Mouse (Mus musculus): ENCODE results near the gene Rnf181. TPM values are rescaled to one million over a fixed set of nuclear protein-coding genes. Genes with fewer than 3 reads are reported as not detected.

The Rnf181 gene
- polyA plus RNA-seq, 1 experiment from 2014 or later: 112 TPM

DNA sequence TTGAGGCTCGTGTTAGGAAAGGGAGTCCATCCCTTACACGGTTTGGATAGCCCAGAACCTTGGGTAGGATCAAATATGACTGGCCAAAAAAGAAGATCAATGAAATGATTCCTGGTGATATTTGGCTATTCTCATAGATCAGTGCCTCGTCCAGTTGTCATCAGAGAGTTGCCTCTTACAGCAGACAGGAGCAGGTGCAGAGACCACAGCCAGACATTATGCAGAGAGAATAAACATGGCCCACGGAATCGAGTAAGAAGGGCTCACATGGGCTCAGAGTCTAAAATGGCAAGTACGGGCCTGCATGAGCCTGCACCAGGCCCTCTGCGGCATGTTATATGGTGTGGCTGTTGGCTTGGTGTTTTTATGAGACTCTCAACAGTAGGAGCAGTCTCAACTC is 38.6 kb upstream of the Rnf181 start:
- Histone ChIP-seq H3K4me1 (replicated peaks; ENCODE audit: control insufficient read depth, insufficient read depth, low read length) (no peaks in the 10 kb centered on the region), H3K27me3 (replicated peaks; ENCODE audit: control insufficient read depth, insufficient read depth, low read length) (no peaks in the 10 kb centered on the region), H3K9me3 (ENCODE audit: control insufficient read depth, low read length) (no peaks in the 10 kb centered on the region), H3K9ac (ENCODE audit: low read depth, low read length) (no peak overlapping the region), H3K27ac (ENCODE audit: low read depth, low read length) (no peak overlapping the region), H3K36me3 (ENCODE audit: control insufficient read depth, insufficient read depth, low read length) (no peaks in the 10 kb centered on the region), H3K4me2 (no peak overlapping the region), H3K4me3 (ENCODE audit: low read depth, low read length) (no peak overlapping the region)
- no peak for ATAC-seq (replicated peaks; ENCODE audit: low FRiP score)
- 83% methylated on average over 7 of the region's 7 CpGs for WGBS
- DNase-seq (ENCODE audit: low spot score): no peak

DNA sequence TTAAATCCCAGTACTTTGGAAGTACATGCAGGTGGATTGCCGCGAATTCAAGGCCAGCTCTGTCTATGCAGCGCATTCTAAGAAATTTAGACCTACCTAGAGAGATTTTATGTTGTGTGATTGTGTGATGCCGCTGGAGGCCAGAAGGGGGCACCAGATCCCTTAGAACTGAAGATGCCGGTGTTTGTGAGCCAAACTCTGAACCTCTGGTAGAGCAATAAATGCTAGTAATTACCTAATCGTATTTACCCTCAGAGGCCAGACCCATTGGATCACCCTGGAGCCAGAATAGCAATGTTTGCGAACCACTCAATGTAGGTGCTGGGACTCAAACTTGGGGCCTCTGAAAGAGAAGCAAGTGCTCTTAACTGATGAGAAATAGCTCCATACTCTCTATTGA is 35.1 kb upstream of the Rnf181 start:
- no peaks in the 10 kb centered on the region for H3K9me3 ChIP-seq (ENCODE audit: control insufficient read depth, low read length)
- no peak overlapping the region for H3K4me3 ChIP-seq (ENCODE audit: low read depth, low read length)
- H3K4me1 ChIP-seq (replicated peaks; ENCODE audit: control insufficient read depth, insufficient read depth, low read length): peaks cover 8% of the 10 kb centered on the region
- no peaks in the 10 kb centered on the region for H3K36me3 ChIP-seq (ENCODE audit: control insufficient read depth, insufficient read depth, low read length)
- no peak for DNase-seq (ENCODE audit: low spot score)
- H3K27ac ChIP-seq (ENCODE audit: low read depth, low read length): no peak overlapping the region
- H3K27me3 ChIP-seq (replicated peaks; ENCODE audit: control insufficient read depth, insufficient read depth, low read length): no peaks in the 10 kb centered on the region
- H3K4me2 ChIP-seq: no peak overlapping the region
- H3K9ac ChIP-seq (ENCODE audit: low read depth, low read length): no peak overlapping the region
- ATAC-seq (replicated peaks; ENCODE audit: low FRiP score): no peak
- 20% methylated on average over 7 of the region's 7 CpGs for WGBS

DNA sequence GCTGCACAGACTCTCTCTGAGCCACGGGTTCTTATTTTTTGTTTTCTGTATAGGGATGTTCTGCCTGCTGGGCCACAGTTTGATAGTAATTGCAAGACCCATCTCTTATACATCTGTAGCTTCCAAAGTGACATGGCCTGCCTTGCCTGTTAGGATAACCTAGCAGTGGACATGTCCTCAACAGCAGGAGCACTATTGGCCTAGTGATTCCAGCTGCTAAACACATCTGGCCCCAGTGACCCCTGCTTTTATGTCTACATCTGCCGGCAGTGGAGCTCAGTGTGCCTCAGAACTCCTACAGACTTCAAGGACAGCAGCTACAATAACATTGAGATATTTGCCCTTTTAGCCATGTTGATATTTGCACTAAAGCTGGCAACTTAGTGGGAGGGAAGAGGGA is 33.2 kb upstream of the Rnf181 start:
- no peaks in the 10 kb centered on the region for H3K9me3 ChIP-seq (ENCODE audit: control insufficient read depth, low read length)
- no peak overlapping the region for H3K9ac ChIP-seq (ENCODE audit: low read depth, low read length)
- H3K36me3 ChIP-seq (ENCODE audit: control insufficient read depth, insufficient read depth, low read length): no peaks in the 10 kb centered on the region
- ATAC-seq (replicated peaks; ENCODE audit: low FRiP score): no peak
- 70% methylated on average over 2 of the region's 2 CpGs for WGBS
- H3K4me2 ChIP-seq: no peak overlapping the region
- no peak overlapping the region for H3K27ac ChIP-seq (ENCODE audit: low read depth, low read length)
- H3K4me3 ChIP-seq (ENCODE audit: low read depth, low read length): no peak overlapping the region
- H3K27me3 ChIP-seq (replicated peaks; ENCODE audit: control insufficient read depth, insufficient read depth, low read length): no peaks in the 10 kb centered on the region
- no peak for DNase-seq (ENCODE audit: low spot score)
- H3K4me1 ChIP-seq (replicated peaks; ENCODE audit: control insufficient read depth, insufficient read depth, low read length): peaks cover 8% of the 10 kb centered on the region

DNA sequence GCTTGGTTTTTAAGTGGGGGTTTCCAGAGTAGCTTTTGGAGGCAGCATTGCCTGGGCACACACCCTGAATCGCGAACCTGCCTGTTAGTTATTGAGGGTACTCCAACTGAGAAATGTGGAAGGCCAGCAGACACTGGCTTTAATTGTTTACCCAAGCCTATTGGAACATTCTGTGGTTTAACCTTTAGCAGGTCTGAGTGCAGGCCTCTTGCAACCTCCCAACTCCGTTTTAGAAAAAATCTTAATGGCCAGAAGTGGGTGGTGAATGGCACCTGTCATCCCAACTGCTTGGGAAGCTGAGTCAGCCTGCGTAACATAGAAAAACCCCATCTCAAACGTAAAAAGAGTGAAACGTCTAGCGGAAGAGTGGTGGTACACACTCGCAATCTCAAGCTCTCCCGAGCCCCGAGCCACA is 30.1 kb upstream of the Rnf181 start:
- Histone ChIP-seq H3K9ac (ENCODE audit: low read depth, low read length) (no peak overlapping the region), H3K36me3 (ENCODE audit: control insufficient read depth, insufficient read depth, low read length) (no peaks in the 10 kb centered on the region; the same call in 1 of the 2 replicates), H3K4me2 (no peak overlapping the region), H3K27ac (ENCODE audit: low read depth, low read length) (peak overlapping the region; percentile 28; the same call in 1 of the 2 replicates), H3K4me1 (replicated peaks; ENCODE audit: control insufficient read depth, insufficient read depth, low read length) (peaks cover 8% of the 10 kb centered on the region), H3K27me3 (replicated peaks; ENCODE audit: control insufficient read depth, insufficient read depth, low read length) (no peaks in the 10 kb centered on the region), H3K4me3 (ENCODE audit: low read depth, low read length) (no peak overlapping the region), H3K9me3 (ENCODE audit: control insufficient read depth, low read length) (no peaks in the 10 kb centered on the region)
- DNase-seq (ENCODE audit: low spot score) (no peak), ATAC-seq (replicated peaks; ENCODE audit: low FRiP score) (no peak)
- 80% methylated on average over 10 of the region's 10 CpGs for WGBS

DNA sequence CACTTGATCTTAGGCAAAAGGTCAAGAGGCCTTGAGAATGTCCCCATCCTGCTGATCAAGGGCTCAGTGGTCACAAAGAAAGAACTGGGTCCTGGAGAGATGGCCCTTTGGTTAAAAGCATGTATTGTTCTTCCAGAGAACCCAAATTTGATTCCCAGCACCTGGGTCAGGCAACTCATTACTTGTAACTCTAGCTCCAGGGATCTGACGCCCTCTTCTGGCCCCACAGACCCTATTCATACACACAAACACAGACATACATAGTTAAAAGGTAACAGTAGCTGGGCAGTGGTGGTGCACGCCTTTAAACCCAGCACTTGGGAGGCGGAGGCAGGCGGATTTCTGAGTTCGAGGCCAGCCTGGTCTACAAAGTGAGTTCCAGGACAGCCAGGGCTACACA is 25.6 kb upstream of the Rnf181 start:
- no peak overlapping the region for H3K4me3 ChIP-seq (ENCODE audit: low read depth, low read length)
- H3K36me3 ChIP-seq (ENCODE audit: control insufficient read depth, insufficient read depth, low read length): no peaks in the 10 kb centered on the region; the same call in 1 of the 2 replicates
- ATAC-seq (replicated peaks; ENCODE audit: low FRiP score) (no peak), DNase-seq (ENCODE audit: low spot score) (no peak)
- no peaks in the 10 kb centered on the region for H3K27me3 ChIP-seq (replicated peaks; ENCODE audit: control insufficient read depth, insufficient read depth, low read length)
- peak overlapping the region; percentile 69 for H3K4me2 ChIP-seq
- peak overlapping the region; percentile 28; the same call in 1 of the 2 replicates for H3K27ac ChIP-seq (ENCODE audit: low read depth, low read length)
- 93% methylated on average over 5 of the region's 5 CpGs for WGBS
- no peaks in the 10 kb centered on the region for H3K9me3 ChIP-seq (ENCODE audit: control insufficient read depth, low read length)
- H3K4me1 ChIP-seq (replicated peaks; ENCODE audit: control insufficient read depth, insufficient read depth, low read length): peaks cover 23% of the 10 kb centered on the region
- no peak overlapping the region for H3K9ac ChIP-seq (ENCODE audit: low read depth, low read length)

DNA sequence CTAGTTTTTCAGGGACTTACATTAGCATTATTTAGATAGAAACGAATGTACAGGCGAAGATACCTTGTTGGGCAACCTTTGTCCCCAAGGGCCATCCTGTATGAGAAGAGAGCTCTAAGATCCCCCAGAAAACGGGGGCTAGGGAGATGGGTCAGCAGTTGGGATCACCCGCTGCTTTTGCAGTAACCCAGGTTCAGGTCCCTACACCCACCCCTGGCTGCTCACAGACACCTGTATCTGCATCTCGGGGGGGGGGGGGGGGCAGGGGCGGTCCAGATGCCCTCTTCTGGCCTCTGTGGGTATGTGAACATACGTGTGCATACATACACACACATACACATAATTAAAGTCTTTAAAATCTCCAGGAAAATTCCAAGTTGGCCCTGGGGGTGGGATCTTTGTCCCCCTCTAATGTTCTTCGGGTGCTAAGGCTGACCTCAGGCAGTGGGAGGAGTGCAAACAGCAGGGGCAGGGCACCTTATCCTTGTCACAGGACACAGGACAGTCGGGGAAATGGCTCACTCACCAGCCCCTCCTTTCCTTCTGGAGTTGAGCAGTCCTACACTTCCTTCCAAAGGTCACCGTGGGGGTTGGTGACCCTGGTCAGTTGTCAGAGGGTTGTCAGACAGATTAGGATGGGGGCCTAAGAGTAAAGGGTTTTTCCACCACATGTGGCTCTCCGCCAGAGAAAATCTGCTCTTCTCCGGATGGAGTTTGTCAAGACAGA is 24.2 kb upstream of the Rnf181 start:
- WGBS: 6% methylated on average over 12 of the region's 12 CpGs
- Histone ChIP-seq H3K4me2 (peak overlapping the region; percentile 69), H3K4me3 (ENCODE audit: low read depth, low read length) (peak overlapping the region; percentile 77), H3K4me1 (replicated peaks; ENCODE audit: control insufficient read depth, insufficient read depth, low read length) (peaks cover 27% of the 10 kb centered on the region), H3K27ac (ENCODE audit: low read depth, low read length) (peak overlapping the region; percentile 100), H3K9ac (ENCODE audit: low read depth, low read length) (peak overlapping the region; percentile 88), H3K27me3 (replicated peaks; ENCODE audit: control insufficient read depth, insufficient read depth, low read length) (no peaks in the 10 kb centered on the region), H3K36me3 (ENCODE audit: control insufficient read depth, insufficient read depth, low read length) (no peaks in the 10 kb centered on the region; the same call in 1 of the 2 replicates), H3K9me3 (ENCODE audit: control insufficient read depth, low read length) (no peaks in the 10 kb centered on the region)
- peak; percentile 70 for DNase-seq (ENCODE audit: low spot score)
- ATAC-seq (replicated peaks; ENCODE audit: low FRiP score): peak; percentile 70

DNA sequence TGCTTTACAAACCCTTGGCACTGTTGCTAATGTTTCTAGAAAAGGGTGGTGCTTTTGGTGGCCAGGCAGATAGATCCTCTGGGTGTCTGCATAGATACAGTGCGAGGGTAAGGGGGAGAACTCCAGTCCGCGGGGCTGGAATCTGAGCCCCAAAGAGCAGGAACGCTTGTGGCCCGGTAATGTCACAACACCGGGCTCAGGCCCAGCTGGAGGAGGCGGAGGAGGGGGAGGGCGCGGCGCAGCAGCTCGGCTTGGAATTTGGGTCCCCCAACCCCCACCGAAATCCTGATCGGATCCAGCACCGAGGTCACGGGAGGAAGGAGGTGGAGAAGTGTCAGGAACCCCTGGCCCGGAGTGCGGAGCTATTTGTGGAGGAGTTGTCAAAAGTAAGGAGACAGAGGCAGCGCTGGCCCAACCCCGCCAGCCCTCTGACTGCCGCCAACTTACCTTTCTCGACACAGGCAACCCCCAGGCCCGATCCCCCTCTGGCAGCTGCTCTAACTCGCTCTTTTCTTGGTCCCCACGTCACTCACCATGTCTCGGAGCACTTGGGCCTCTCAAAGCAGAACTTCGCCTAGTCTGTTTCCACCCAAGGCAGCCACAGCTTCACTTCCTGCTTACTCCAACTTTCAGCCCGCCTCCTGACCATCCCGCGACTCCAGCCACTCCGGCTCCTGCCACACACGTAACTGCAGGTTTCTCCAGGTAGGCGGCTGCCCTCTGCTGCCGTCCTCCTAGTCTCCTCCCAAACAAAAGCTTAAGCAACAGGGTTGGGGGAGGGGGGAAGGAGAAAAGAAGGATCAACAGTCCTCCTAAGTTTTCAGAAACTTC is 23.4 kb upstream of the Rnf181 start, which contains the start of gene Vamp8:
Gene Vamp8 (minus strand): TSS at position 763 of the 831 bp plus-strand sequence.
- DNase-seq (ENCODE audit: low spot score): peak; percentile 83
- WGBS: under 1% methylated on average over 33 of the region's 33 CpGs
- H3K4me3 ChIP-seq (ENCODE audit: low read depth, low read length): peak within 1 kb of the TSS; percentile 77
- H3K9me3 ChIP-seq (ENCODE audit: control insufficient read depth, low read length): no peaks in the 10 kb centered on the region
- peak within 1 kb of the TSS; percentile 88 for H3K9ac ChIP-seq (ENCODE audit: low read depth, low read length)
- peaks cover 35% of the 10 kb centered on the region for H3K4me1 ChIP-seq (replicated peaks; ENCODE audit: control insufficient read depth, insufficient read depth, low read length)
- H3K4me2 ChIP-seq: peak within 1 kb of the TSS; percentile 69
- H3K27ac ChIP-seq (ENCODE audit: low read depth, low read length): peak within 1 kb of the TSS; percentile 100
- peaks cover 4% of the 10 kb centered on the region; the same call in 1 of the 2 replicates for H3K36me3 ChIP-seq (ENCODE audit: control insufficient read depth, insufficient read depth, low read length)
- ATAC-seq (replicated peaks; ENCODE audit: low FRiP score): peak; percentile 34
- no peaks in the 10 kb centered on the region for H3K27me3 ChIP-seq (replicated peaks; ENCODE audit: control insufficient read depth, insufficient read depth, low read length)

DNA sequence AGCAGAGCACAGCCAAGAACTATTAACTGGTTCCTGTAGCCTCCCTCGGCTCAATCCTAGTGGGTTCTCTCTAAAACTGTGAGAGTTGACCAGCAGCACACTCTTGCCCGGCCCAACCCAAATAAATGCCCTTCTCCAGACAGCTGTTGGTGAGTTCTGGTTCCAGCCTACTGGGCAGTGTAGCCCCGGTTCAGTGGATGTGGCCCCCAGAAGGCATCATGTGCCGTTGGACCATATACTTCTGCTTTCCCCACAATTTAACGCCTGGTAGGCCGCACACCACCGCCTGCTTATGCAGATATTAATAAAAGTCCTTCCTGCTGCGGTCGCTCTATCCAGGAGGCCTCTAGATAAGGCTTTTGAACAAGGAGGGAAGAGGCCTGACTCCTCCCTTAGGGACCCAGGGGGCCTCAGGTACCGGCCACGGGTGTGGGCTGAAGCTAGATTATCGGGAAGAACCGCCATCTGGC is 22.8 kb upstream of the Rnf181 start:
- Histone ChIP-seq H3K9me3 (ENCODE audit: control insufficient read depth, low read length) (no peaks in the 10 kb centered on the region), H3K36me3 (ENCODE audit: control insufficient read depth, insufficient read depth, low read length) (peaks cover 7% of the 10 kb centered on the region; the same call in 1 of the 2 replicates), H3K9ac (ENCODE audit: low read depth, low read length) (peak overlapping the region; percentile 88), H3K27ac (ENCODE audit: low read depth, low read length) (peak overlapping the region; percentile 100), H3K4me1 (replicated peaks; ENCODE audit: control insufficient read depth, insufficient read depth, low read length) (peaks cover 41% of the 10 kb centered on the region), H3K4me2 (peak overlapping the region; percentile 69), H3K4me3 (ENCODE audit: low read depth, low read length) (peak overlapping the region; percentile 77), H3K27me3 (replicated peaks; ENCODE audit: control insufficient read depth, insufficient read depth, low read length) (no peaks in the 10 kb centered on the region)
- DNase-seq (ENCODE audit: low spot score) (no peak), ATAC-seq (replicated peaks; ENCODE audit: low FRiP score) (peak; percentile 91)
- WGBS: 8% methylated on average over 13 of the region's 13 CpGs
